Mouse (Mus musculus) bone marrow macrophage, adult 2 months (primary cell): Measurements from ENCODE around the gene Fam129a. TPM values are rescaled to one million over a fixed set of nuclear protein-coding genes. Genes with fewer than 3 reads are reported as not detected.
"Not testable (repeated sequence)": the region's sequence is repeated elsewhere in the genome, so short reads cannot be mapped to it uniquely, and the experiment has no call there.

Experiments used
- H3K27ac ChIP-seq: 2 replicates; pipeline ENCODE4 v1.5.1; 2012; ENCODE audit warnings: low read depth, low read length; ENCODE audit not compliant: insufficient read depth
- H3K4me1 ChIP-seq: 2 replicates; pipeline ENCODE4 v1.6.1; 2012; ENCODE audit warnings: low read length; ENCODE audit not compliant: control insufficient read depth, insufficient read depth
- H3K4me3 ChIP-seq: 2 replicates; pipeline ENCODE4 v1.5.1; 2012; ENCODE audit warnings: mild to moderate bottlenecking, low read length, moderate library complexity; ENCODE audit not compliant: insufficient read depth
- CTCF ChIP-seq: IDR thresholded peaks from 2 replicates; pipeline ENCODE4 v1.5.1; 2012; ENCODE audit warnings: low read depth, mild to moderate bottlenecking, low read length, moderate library complexity
- POLR2A ChIP-seq: IDR thresholded peaks from 2 replicates; pipeline ENCODE4 v1.6.1; 2012; ENCODE audit warnings: mild to moderate bottlenecking, low read depth, low read length, borderline replicate concordance
- polyA plus RNA-seq: library from polyadenylated mRNA; stranded (reverse); fragments of >200 nt; gene quantifications from 2 replicates; pipeline ENCODE4 v1.2.4, GENCODE M21; 2012; ENCODE audit not compliant: missing spikeins, insufficient read depth, insufficient read length

Fam129a gene
- polyA plus RNA-seq, 1 experiment = 56.4 TPM

DNA sequence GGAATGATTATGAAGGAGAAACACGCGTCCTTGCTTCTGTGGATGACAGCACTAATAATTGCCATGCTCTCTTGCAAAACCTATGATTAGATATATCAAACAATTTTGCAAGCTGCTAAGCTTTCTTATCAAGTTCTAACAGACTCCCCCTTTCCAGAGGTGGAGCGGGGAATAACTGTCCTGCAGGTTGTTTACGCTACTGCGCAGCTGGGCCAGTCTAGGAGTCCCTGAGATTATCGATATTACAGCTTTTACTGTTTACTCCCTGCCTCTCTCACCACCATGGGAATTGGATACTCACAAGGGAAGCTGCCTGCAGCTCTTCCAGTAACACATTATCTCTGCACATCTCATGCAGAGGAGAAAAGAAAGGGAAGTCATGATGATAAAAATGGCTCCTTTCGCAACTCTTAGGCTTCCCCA is 170.2 kb downstream of the Fam129a start:
- Histone ChIP-seq H3K4me1 (peaks cover 12% of the 10 kb centered on the region), H3K4me3 (no peak overlapping the region), H3K27ac (0 out of 2 replicates have a peak overlapping the region, but pooled peaks have one; percentile 4)
- TF ChIP-seq POLR2A (no peak), CTCF (no peak)

DNA sequence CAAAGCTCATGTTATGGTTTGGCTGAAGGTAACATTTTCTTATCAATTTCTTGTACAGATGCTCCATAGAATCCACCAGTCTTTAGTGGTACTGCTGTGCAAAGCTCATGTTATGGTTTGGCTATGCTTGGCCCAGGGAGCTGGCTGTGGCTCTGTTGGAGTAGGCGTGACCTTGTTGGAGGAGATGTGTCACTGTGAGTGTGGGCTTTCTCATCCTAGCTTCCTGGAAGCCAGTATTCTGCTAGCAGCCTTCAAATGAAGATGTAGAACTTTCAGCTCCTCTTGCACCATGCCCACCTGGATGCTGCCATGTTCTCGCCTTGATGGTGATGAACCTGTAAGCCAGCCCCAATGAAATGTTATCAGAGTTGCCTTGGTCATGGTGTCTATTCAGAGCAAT is 178.9 kb downstream of the Fam129a start:
- H3K27ac ChIP-seq, H3K4me1 ChIP-seq, H3K4me3 ChIP-seq: not testable (repeated sequence)

DNA sequence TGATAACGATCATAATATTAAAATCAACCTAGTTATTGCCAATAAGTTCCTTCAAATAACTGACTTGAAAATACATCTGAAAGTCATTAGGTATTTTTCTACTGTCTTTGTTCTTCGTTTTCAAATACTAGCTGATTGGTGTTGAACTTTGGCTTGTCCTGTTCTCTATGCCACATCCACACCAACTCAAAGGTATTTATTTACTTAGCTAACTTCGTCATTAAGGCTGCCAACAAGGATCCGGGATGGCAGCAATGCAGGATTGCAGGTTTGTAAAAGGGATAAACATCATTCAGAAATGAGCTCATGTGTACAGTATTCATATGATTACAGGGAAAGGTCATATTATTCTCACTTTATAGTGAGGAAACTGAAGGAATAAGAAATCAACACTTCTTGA is 182.0 kb downstream of the Fam129a start:
- H3K4me3 ChIP-seq = no peak overlapping the region
- no peak overlapping the region for H3K27ac ChIP-seq
- TF ChIP-seq CTCF (no peak), POLR2A (no peak)
- H3K4me1 ChIP-seq = peaks cover 8% of the 10 kb centered on the region; the same call in 1 of the 2 replicates

DNA sequence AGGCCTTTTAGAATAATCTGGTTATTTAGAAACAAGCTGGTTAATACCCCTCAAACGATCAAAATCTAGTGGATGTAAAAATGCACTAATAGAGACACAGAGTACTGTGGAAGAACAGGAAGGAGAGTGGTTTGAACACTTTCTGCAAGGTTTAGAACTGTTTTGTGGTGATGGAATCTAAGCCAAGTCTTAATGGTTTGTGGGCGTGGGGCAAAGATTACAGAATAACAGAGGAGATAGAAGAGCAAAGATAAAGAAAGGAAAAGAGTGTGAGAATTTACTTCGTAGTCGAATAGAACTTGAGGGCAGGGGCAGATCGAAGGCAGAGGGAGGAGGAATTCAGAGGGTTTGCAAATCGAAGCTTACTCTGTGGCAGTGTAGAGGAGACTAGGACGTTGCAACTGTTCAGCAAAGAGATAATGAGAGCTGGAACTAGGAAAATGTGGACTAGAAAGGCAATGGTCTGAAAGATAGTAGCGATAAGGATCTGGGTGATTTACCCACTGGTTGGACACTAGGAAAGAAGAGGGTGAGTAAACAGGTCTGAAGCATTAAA is 182.5 kb downstream of the Fam129a start:
- H3K27ac ChIP-seq = no peak overlapping the region
- TF ChIP-seq POLR2A (no peak), CTCF (no peak)
- peaks cover 8% of the 10 kb centered on the region; the same call in 1 of the 2 replicates for H3K4me1 ChIP-seq
- no peak overlapping the region for H3K4me3 ChIP-seq

DNA sequence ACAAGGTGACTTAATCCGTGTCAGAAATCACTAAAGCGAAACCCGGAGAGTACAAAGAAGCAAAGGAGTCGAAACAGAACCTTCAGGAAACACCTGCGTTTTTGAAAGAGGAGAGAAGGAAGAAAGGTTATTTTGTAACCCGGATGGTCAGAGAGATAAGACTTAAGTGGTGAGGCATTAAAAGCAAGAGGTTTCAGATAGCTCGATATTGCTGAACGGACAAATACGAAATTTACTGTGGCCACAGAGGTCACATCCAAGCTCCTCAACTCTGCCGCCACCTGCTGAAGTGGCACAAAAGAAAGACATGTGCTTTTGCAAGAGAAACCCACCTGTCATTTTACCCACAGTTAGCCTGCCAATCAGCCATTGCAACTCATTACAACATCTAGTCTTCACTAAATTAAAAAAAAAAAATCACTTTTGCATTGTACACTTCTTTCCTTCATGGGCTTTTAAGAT is 183.1 kb downstream of the Fam129a start:
- Histone ChIP-seq H3K4me3 (peak overlapping the region; percentile 92), H3K27ac (no peak overlapping the region), H3K4me1 (peaks cover 8% of the 10 kb centered on the region; the same call in 1 of the 2 replicates)
- TF ChIP-seq POLR2A = no peak
- TF ChIP-seq CTCF = no peak

DNA sequence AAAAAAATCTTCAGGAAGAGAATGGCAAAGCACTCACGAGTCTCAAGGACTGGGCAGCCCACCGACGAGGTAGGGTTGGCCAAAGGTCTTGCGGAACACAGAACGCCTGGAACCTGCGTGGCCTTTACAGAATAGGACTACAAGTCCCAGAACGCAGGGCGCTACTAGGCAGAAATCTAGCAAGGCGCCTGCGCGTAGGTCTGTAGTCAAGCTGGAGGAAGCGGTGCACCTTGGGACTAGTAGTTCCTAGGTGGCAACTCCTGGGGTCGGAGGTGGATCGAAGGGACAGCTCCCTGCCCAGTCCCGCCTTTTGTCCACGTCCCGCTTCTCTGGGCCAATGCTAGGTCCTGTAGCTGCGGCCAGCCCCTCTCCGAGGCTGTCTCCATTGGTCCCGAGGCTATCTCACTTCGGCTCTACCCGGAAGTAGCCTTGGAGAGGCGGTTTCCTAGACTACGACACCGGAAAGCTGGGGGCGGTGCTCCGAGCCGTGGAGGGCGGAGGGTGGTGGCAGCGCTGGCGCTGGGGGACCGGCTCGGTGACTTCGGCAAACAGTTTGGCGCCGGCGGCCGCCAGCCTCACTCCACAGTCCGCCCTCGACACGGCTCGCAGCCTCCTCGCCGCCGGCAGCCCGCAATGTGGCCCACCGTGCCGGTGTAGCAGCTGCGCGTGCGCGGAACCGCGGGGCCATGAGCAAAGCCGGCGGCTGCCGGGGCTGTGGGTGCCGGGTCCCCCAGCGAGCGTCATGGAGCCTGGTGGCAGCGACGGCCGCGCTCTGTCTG is 184.1 kb downstream of the Fam129a start, which contains the start of gene Edem3:
Gene Edem3, plus strand, starts transcription at position 491 of the 779 bp plus-strand sequence.
- H3K4me1 ChIP-seq = peaks cover 8% of the 10 kb centered on the region; the same call in 1 of the 2 replicates
- 0 out of 2 replicates have a peak within 1 kb of the TSS, but pooled peaks have one; percentile 26 for H3K27ac ChIP-seq
- no peak for TF ChIP-seq CTCF
- TF ChIP-seq POLR2A = no peak
- peak within 1 kb of the TSS; percentile 92 for H3K4me3 ChIP-seq

DNA sequence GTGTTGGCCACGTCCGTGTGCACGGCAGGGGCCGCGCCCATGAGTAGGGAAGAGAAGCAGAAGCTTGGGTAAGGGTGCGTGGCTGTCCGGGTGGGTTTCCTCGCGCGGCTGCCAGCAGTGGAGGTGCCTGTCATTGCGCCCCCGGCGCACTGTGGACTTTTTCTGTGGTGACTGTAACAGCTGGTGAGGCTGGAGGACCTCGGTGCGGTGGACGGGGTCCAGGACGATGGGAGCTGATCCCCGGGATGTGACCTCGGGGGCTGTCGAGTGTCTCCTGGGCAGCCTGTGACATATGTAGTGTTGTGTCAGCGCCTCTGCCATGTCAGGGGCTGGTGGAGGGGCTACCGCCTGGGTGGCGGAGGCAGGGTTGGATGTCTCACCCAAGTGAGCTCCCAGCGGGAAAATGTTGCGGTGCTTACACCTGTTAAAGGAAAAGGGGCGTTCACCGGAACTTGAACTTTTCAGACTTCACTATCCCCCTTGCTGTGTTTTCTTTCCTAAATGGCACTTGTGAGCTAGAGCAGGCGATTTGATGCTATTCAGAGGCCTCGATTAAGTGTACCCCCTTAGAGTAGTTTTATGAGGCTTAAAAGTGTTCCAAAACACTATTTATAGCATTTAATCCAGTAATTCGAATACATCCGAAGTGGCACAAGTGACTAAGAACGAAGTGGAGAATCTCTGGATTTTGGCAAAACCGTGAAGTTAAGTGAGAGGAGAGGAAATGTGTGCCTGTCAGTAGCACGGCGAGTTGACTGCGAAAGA is 184.9 kb downstream of the Fam129a start:
- Histone ChIP-seq H3K4me1 (peaks cover 8% of the 10 kb centered on the region; the same call in 1 of the 2 replicates), H3K4me3 (peak overlapping the region; percentile 92), H3K27ac (no peak overlapping the region)
- TF ChIP-seq POLR2A (no peak), CTCF (no peak)

DNA sequence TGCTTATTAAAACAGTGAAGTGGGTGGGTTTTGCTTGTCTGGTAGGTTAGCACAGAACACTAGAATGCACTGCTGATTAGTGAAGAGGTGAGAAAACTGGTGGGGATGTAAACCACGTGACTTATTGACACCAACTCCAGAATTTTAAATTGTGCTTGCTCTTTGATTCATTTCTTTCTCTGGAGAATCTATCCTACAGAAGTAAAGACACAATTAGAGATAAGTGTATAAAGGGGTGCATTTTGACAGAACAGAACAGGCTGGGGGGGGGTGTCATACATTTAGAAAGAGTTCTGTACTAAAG is 185.4 kb downstream of the Fam129a start:
- peak overlapping the region; percentile 92 for H3K4me3 ChIP-seq
- TF ChIP-seq POLR2A (no peak), CTCF (no peak)
- no peak overlapping the region for H3K27ac ChIP-seq
- H3K4me1 ChIP-seq = peaks cover 8% of the 10 kb centered on the region; the same call in 1 of the 2 replicates

DNA sequence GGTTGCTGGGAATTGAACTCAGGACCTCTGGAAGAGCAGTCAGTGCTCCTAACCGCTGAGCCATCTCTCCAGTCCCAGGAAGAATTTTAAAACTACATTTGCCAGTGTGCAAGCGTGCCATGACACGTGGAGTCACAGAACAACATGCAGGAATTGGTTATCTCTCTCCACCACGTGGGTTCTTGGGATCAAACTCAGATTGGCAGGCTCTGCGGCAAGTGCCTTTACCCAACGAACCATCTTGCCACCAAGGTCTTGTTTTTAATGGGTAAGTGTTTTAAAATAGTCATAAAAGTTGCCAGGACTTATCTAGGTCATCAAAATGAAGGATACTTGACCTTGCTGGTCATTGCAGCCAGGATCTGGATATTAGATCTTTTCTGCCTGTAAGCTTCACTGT is 187.3 kb downstream of the Fam129a start:
- Histone ChIP-seq H3K4me3 (no peak overlapping the region), H3K27ac (no peak overlapping the region), H3K4me1 (peaks cover 8% of the 10 kb centered on the region; the same call in 1 of the 2 replicates)
- TF ChIP-seq POLR2A (no peak), CTCF (no peak)

DNA sequence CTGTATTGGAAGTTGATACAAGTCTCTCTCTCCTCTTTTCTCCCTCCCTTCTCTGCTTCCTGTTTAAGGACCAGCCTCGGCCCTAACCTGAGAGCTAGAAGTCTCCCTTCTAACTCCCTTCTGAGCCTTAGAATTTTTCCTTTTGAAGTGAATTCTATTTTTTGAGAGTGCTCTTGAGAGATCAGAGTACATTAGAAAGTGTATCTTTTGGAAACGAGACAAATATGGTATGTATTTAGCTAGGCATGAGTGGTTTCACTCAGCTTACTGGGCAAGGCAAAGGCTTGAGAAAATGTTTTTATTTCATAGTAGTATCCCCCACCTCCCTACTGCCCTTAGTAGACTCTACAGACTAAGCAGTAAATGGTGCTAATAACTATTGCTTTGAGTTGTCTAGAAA is 188.0 kb downstream of the Fam129a start:
- no peak overlapping the region for H3K4me3 ChIP-seq
- TF ChIP-seq POLR2A = no peak
- no peak for TF ChIP-seq CTCF
- no peak overlapping the region for H3K27ac ChIP-seq
- peaks cover 4% of the 10 kb centered on the region; the same call in 1 of the 2 replicates for H3K4me1 ChIP-seq

DNA sequence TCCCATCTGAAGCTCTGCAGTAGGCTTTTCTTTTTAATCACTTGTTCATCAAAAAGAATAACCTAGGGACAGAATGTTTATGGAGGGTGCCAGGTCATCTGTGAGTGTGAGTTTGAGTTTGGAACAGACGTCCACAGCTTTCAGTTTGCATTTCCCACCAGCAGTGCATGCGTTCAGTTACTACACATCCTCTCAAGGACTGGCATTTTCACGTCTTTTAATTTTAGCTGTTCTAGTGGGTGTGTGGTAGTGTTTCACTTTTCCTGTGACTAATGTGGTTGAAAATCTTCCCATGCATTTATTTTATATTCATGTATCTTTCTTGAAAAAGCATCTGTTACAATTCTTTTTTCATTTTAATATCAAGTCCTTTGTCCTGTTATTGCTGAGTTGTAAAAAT is 193.2 kb downstream of the Fam129a start:
- H3K4me1 ChIP-seq = no peaks in the 10 kb centered on the region
- no peak for TF ChIP-seq POLR2A
- TF ChIP-seq CTCF = no peak
- H3K4me3 ChIP-seq = no peak overlapping the region
- no peak overlapping the region for H3K27ac ChIP-seq
